Comparison of ENCODE assay signal across 21 mouse cellular contexts in the genomic region with DNA sequence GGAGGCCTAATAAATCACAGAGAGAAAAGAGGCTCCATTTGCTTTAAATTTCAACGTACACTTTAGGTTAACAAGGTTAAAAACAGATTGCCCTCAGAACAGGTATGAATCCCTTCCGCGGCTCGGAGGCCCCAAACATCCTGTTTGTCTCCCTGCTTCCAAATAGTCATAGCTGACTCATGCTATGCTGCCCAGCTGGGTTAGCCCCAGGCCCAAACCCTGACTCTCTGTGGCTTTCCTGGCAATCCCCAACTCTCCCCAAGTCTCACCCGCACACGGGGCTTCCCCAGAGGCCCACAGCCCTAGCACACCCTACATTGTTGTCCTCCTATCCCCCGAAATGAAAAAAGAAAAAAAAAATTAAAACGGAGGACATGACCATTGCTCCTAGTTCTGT.
DNase-seq lines count a peak whose midpoint lies in the region; ATAC-seq lines count a peak whose summit lies in the region.
"Had no signal": no experiment of that assay in that cellular context is flagged by ENCODE, and none has a peak within 500 bp of the region (broad histone marks: within the 10 kb centered on the region; RNA-seq: fewer than 3 reads in every experiment).

No protein-coding gene starts in this region.

- no peaks in the 10 kb centered on the region for H3K36me3 ChIP-seq in hindbrain, embryonic 13.5 days
- H3K36me3 ChIP-seq in hindbrain, embryonic 16.5 days (ENCODE audit: control insufficient read depth, insufficient read depth, low read length): no peaks in the 10 kb centered on the region
- no peaks in the 10 kb centered on the region for H3K36me3 ChIP-seq in midbrain, embryonic 11.5 days (ENCODE audit: control insufficient read depth, insufficient read depth, low read length)
- no peaks in the 10 kb centered on the region for H3K36me3 ChIP-seq in midbrain, embryonic 13.5 days
- H3K36me3 ChIP-seq in midbrain, embryonic 16.5 days (ENCODE audit: control insufficient read depth, insufficient read depth, low read length): no peaks in the 10 kb centered on the region
- H3K36me3 ChIP-seq: embryonic facial prominence, embryonic 10.5 days; heart, embryonic 12.5 days; hindbrain, embryonic 10.5 days; hindbrain, embryonic 15.5 days had no signal

- H3K9ac ChIP-seq in hindbrain, embryonic 13.5 days: no peak overlapping the region
- H3K9ac ChIP-seq in hindbrain, embryonic 16.5 days (ENCODE audit: low read depth, low read length): no peak overlapping the region
- no peak overlapping the region for H3K9ac ChIP-seq in midbrain, embryonic 11.5 days (ENCODE audit: low read length)
- no peak overlapping the region for H3K9ac ChIP-seq in midbrain, embryonic 13.5 days (replicated peaks)
- no peak overlapping the region for H3K9ac ChIP-seq in midbrain, embryonic 16.5 days (ENCODE audit: low read depth, low read length)
- H3K9ac ChIP-seq: forebrain, embryonic 13.5 days; heart, embryonic 12.5 days; hindbrain, embryonic 15.5 days had no signal

- no peaks in the 10 kb centered on the region for H3K9me3 ChIP-seq in hindbrain, embryonic 13.5 days
- H3K9me3 ChIP-seq in hindbrain, embryonic 16.5 days (ENCODE audit: control insufficient read depth, low read length): no peaks in the 10 kb centered on the region
- no peaks in the 10 kb centered on the region for H3K9me3 ChIP-seq in midbrain, embryonic 11.5 days (ENCODE audit: control insufficient read depth, low read length)
- no peaks in the 10 kb centered on the region for H3K9me3 ChIP-seq in midbrain, embryonic 13.5 days
- H3K9me3 ChIP-seq in midbrain, embryonic 16.5 days (replicated peaks; ENCODE audit: control insufficient read depth, low read length, poor library complexity, severe bottlenecking): no peaks in the 10 kb centered on the region
- H3K9me3 ChIP-seq: embryonic facial prominence, embryonic 10.5 days; forebrain, embryonic 13.5 days; heart, embryonic 12.5 days; hindbrain, embryonic 10.5 days; hindbrain, embryonic 15.5 days had no signal

- no peak overlapping the region for H3K4me3 ChIP-seq in hindbrain, embryonic 13.5 days
- H3K4me3 ChIP-seq in hindbrain, embryonic 16.5 days (ENCODE audit: low read length): no peak overlapping the region
- no peak overlapping the region for H3K4me3 ChIP-seq in midbrain, embryonic 11.5 days (ENCODE audit: low read depth, low read length)
- H3K4me3 ChIP-seq in midbrain, embryonic 13.5 days (replicated peaks): no peak overlapping the region
- H3K4me3 ChIP-seq in midbrain, embryonic 16.5 days (ENCODE audit: low read depth, low read length): no peak overlapping the region
- H3K4me3 ChIP-seq: embryonic facial prominence, embryonic 10.5 days; forebrain, embryonic 13.5 days; heart, embryonic 12.5 days; hindbrain, embryonic 10.5 days; hindbrain, embryonic 15.5 days had no signal

- no peaks in the 10 kb centered on the region for H3K27me3 ChIP-seq in hindbrain, embryonic 13.5 days
- no peaks in the 10 kb centered on the region for H3K27me3 ChIP-seq in hindbrain, embryonic 16.5 days (replicated peaks; ENCODE audit: control insufficient read depth, insufficient read depth, low read length)
- H3K27me3 ChIP-seq in midbrain, embryonic 11.5 days (ENCODE audit: control insufficient read depth, insufficient read depth, low read length): no peaks in the 10 kb centered on the region
- no peaks in the 10 kb centered on the region for H3K27me3 ChIP-seq in midbrain, embryonic 13.5 days
- H3K27me3 ChIP-seq in midbrain, embryonic 16.5 days (ENCODE audit: control insufficient read depth, insufficient read depth, low read depth, low read length): no peaks in the 10 kb centered on the region
- H3K27me3 ChIP-seq: forebrain, embryonic 13.5 days; hindbrain, embryonic 15.5 days had no signal

- no peak for ATAC-seq in hindbrain, embryonic 13.5 days (ENCODE audit: low FRiP score)
- ATAC-seq in hindbrain, embryonic 16.5 days: no peak
- no peak for ATAC-seq in midbrain, embryonic 11.5 days (ENCODE audit: low FRiP score)
- no peak for ATAC-seq in midbrain, embryonic 13.5 days
- no peak for ATAC-seq in midbrain, embryonic 16.5 days
- ATAC-seq: CD4-positive, CD25-positive, alpha-beta regulatory T cell, adult 4 months; forebrain, embryonic 13.5 days; inflammation-experienced regulatory T-cells, adult 6 months had no signal

- no peak overlapping the region for H3K4me2 ChIP-seq in hindbrain, embryonic 13.5 days
- no peak overlapping the region for H3K4me2 ChIP-seq in hindbrain, embryonic 16.5 days (ENCODE audit: low read length)
- no peak overlapping the region for H3K4me2 ChIP-seq in midbrain, embryonic 11.5 days
- no peak overlapping the region for H3K4me2 ChIP-seq in midbrain, embryonic 13.5 days (replicated peaks)
- no peak overlapping the region for H3K4me2 ChIP-seq in midbrain, embryonic 16.5 days (ENCODE audit: low read length)
- H3K4me2 ChIP-seq: forebrain, embryonic 13.5 days; heart, embryonic 12.5 days; hindbrain, embryonic 15.5 days had no signal

- peaks cover 20% of the 10 kb centered on the region for H3K4me1 ChIP-seq in hindbrain, embryonic 13.5 days (replicated peaks)
- H3K4me1 ChIP-seq in hindbrain, embryonic 16.5 days (ENCODE audit: control insufficient read depth, insufficient read depth, low read depth, low read length): peaks cover 6% of the 10 kb centered on the region
- H3K4me1 ChIP-seq in midbrain, embryonic 11.5 days (ENCODE audit: control insufficient read depth, insufficient read depth, low read length): no peaks in the 10 kb centered on the region
- H3K4me1 ChIP-seq in midbrain, embryonic 13.5 days (replicated peaks): peaks cover 13% of the 10 kb centered on the region
- H3K4me1 ChIP-seq in midbrain, embryonic 16.5 days (ENCODE audit: control insufficient read depth, insufficient read depth, low read length): peaks cover 13% of the 10 kb centered on the region
- H3K4me1 ChIP-seq: heart, embryonic 12.5 days had no signal

- DNase-seq in midbrain, embryonic 11.5 days (ENCODE audit: low spot score, missing footprints): peak; percentile 45
- peak; percentile 15 for DNase-seq in 3T3-L1 (ENCODE audit: low read depth, low spot score)
- DNase-seq in frontal cortex, postnatal 36 days (ENCODE audit: low spot score in 2 of 2): no peak
- DNase-seq: adrenal gland, adult 2 months; adrenal gland, postnatal 36 days; B cell, adult 2 months; cerebellum, adult 2 months; cerebellum, postnatal 10 days; gastrocnemius, postnatal 10 days; heart, adult 18-20 months had no signal

- H3K27ac ChIP-seq in hindbrain, embryonic 13.5 days: 0 out of 2 replicates have a peak overlapping the region, but pooled peaks have one; percentile 23
- H3K27ac ChIP-seq in hindbrain, embryonic 16.5 days (ENCODE audit: low read depth, low read length): no peak overlapping the region
- no peak overlapping the region for H3K27ac ChIP-seq in midbrain, embryonic 11.5 days (ENCODE audit: low read depth, low read length)
- no peak overlapping the region for H3K27ac ChIP-seq in midbrain, embryonic 13.5 days
- peak overlapping the region; percentile 68 for H3K27ac ChIP-seq in midbrain, embryonic 16.5 days (ENCODE audit: low read length)
- H3K27ac ChIP-seq: embryonic facial prominence, embryonic 10.5 days; forebrain, embryonic 13.5 days; hindbrain, embryonic 10.5 days; hindbrain, embryonic 15.5 days had no signal

- 69% methylated on average over 8 of the region's 8 CpGs for WGBS in hindbrain, embryonic 13.5 days
- WGBS in hindbrain, embryonic 16.5 days: 77% methylated on average over 8 of the region's 8 CpGs
- WGBS in midbrain, embryonic 11.5 days: 76% methylated on average over 8 of the region's 8 CpGs
- WGBS in midbrain, embryonic 13.5 days: 81% methylated on average over 8 of the region's 8 CpGs
- 72% methylated on average over 8 of the region's 8 CpGs for WGBS in midbrain, embryonic 16.5 days

Comparison
In these comparisons a context has a peak if more than half of its experiments do, and no peak if none do; other contexts are left out.
1. H3K27ac ChIP-seq: peak in hindbrain, embryonic 13.5 days (single experiment) and midbrain, embryonic 16.5 days (single experiment); none in hindbrain, embryonic 16.5 days (single experiment), midbrain, embryonic 11.5 days (single experiment) and midbrain, embryonic 13.5 days (single experiment).
2. DNase-seq: peak in midbrain, embryonic 11.5 days (single experiment) and 3T3-L1 (single experiment); none in frontal cortex, postnatal 36 days (0 of 2).